Mouse (Mus musculus) spleen, postnatal 4 days (tissue): ENCODE measurements around the gene Snrk.

Experiments used
- DNase-seq, 2 experiments: peaks; one replicate each; pipeline ENCODE4 v3.0.0; 2022; ENCODE audit warnings: low spot score in 2 of 2

Gene Snrk

DNA sequence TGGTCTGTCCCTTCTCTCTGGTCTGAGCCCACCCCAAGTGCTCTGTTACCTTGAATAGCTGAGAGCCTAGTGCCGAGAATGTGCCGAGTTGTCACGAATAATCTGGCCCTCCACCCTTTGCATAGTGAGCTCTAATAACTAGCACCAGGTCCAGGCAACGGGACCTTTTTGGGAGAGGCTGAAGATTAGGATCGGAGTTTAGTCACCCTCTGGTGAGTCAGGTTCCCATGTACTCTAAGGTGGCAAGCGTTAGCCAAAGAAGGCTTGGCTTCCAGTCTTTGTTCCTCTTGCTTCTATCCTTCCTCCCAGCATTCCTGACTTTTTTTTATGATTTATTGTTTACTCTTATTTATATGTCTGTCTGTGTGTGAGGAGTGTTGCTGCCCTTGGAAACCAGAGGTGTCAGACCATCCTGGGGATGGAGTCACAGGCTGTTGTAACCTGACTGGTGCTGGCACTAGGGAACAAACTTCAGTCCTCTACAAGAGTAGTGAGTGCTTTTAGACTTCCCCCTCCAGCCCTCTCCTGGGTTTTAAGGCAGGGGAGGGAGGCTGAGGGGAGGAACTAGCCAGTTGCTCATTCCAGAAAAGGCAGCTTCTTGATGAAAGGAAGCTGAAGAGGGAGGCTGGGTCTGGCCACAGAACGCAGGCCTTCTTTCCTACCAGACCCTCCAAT lies 9.2 kb upstream of the Snrk start:
- no peak for DNase-seq

GRCm38 (mm10) chr9:122109553-122110225 lies 7.4 kb upstream of the Snrk start:
- no peak for DNase-seq

DNA sequence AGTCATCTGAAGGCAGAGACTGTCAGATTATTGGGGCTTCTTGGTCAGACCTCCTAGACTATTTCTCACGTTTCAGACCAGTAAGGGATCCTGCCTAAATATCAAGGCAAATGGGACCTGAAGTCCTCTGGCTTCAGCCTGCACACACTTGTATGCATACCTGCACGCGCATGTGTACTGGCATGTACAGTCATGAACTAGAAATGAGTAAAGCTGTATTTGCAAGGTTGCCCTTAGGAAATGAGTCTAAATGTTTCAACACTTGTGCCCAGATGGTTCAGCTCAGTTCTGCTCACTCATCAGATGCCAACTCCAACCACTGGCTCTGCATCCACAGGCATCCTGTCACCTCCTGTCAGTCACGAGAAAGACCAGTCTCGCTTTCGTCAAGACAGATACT lies 6.6 kb upstream of the Snrk start:
- no peak for DNase-seq

- DNase-seq, result no peak
These were observed 6.1 kb upstream of the Snrk start for GRCm38 (mm10) chr9:122110921-122111320.

DNA sequence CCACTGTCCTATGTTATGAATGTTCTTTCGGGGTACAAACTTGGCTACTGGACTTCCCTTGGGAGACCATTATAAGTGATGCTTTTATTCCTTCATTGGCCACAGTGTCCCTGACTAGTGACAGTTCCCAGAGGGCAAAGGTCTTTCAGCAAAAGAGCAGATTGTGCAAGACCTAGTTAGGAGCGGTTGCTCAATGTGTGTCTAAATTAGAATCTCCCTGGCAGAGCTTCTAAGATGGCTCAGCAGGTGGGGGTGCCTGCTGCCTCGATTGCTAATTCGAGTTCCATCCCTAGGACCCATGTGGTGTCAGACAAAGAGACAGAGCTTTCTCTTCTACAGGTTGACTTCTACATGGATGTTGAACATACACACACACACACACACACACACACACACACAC lies 1.5 kb upstream of the Snrk start:
- no peak for DNase-seq

- DNase-seq, result no peak
These were observed 707 bp upstream of the Snrk start for GRCm38 (mm10) chr9:122116359-122116758.

- DNase-seq, result peak; percentile 27 to 73
These were observed 845 bp downstream of the Snrk start for GRCm38 (mm10) chr9:122117692-122118529.

- peak in 1 of 2 experiments; percentile 22 for DNase-seq
These were observed 3.0 kb downstream of the Snrk start for GRCm38 (mm10) chr9:122120089-122120488.

GRCm38 (mm10) chr9:122122113-122122512 lies 5.0 kb downstream of the Snrk start:
- no peak for DNase-seq

DNA sequence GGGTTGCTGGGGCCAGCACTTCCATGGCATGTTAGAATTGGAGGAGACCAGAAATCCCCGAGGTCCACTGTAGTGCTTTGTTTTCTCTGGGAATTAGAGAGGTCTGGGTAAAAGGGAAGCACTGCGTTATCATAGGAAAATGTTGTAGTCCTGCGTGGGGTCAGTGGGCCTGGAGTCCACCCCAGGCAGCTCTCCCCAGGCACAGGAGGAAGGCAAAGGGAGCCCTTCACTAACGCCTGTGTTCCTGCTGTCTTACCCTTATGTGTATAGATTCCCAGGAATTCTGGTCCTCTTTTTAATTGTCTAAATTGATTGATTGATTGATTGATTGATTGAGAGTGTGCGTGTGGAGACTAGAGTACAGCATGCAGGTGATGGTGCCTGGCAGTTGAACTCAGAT lies 6.1 kb downstream of the Snrk start:
- no peak for DNase-seq

- no peak for DNase-seq
These were observed 8.7 kb downstream of the Snrk start for GRCm38 (mm10) chr9:122125723-122126290.

DNA sequence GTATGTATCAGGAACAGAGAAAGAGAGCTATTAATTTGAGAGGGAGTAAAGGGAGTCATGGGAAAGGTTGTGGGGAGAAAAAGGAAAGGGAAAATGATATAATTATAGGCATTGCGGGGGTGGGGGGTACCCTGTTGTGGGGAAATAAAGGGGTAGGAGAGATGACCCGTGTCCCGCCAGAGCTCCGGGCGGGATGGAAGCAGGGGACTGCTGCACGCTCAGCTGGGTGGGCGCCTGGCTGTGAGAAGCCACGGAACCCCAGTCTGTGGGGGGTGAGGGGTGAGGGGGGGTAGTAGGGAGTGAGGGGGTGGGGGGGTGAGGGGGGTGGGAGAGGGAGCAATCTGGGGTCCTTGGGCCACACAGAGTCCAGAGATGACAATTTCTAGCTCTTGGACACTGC lies 9.7 kb downstream of the Snrk start:
- no peak for DNase-seq

- DNase-seq, result no peak
These were observed 10.3 kb downstream of the Snrk start for GRCm38 (mm10) chr9:122127271-122127785.

DNA sequence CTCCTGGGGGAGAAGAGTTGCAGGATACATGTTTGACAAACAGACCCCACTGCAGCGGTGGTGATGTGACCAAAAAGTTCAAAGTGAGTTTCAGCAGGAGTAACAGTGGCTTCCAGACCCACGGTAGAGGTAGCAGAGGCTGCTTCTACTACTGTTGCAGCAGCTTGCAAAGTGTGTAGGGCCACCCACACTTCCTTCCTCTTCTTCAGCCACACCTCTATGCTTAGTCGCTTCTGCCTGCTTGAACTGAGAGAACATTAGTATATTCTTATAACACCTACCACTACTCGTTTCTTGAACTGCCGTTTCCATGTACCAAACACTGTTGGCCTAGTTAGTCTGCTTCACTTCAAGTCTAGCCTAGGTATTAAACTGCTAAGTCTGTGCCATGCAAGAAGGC lies 11.6 kb downstream of the Snrk start:
- peak; percentile 38 to 70 for DNase-seq

- DNase-seq, result no peak
These were observed 13.6 kb downstream of the Snrk start for GRCm38 (mm10) chr9:122130666-122131065.

DNA sequence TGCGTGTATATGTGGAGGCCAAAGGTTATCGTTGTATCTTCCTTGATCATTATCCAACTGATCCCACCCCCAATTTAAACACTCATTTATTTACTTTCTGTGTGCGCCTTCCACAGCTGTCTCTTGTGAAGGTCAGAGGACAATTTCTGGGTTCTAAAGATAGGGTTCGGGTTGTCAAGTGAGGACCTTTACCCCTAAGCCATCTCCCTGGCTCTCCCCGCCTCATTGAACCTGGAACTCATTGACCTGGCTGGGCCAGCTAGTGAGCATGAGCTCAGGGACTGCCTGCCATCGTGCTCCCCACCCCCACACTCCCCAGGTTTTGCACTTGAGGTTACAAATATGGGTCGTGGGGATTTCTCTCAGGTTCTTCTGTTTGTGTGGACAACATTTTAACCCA lies 15.1 kb downstream of the Snrk start:
- DNase-seq, result no peak

GRCm38 (mm10) chr9:122135095-122135884 lies 18.2 kb downstream of the Snrk start:
- DNase-seq, result no peak

- no peak for DNase-seq
These were observed 18.8 kb downstream of the Snrk start for GRCm38 (mm10) chr9:122135885-122136170.

- DNase-seq, result no peak
These were observed 20.9 kb downstream of the Snrk start for GRCm38 (mm10) chr9:122137960-122138359.

- no peak for DNase-seq
These were observed 21.4 kb downstream of the Snrk start for GRCm38 (mm10) chr9:122138371-122139029.

GRCm38 (mm10) chr9:122139236-122139635 lies 22.2 kb downstream of the Snrk start:
- DNase-seq, result no peak
